Mouse (Mus musculus): ENCODE measurements around the gene Arhgap24.
"Not testable (repeated sequence)": the region's sequence is repeated elsewhere in the genome, so short reads cannot be mapped to it uniquely, and the experiment has no call there.

The Arhgap24 gene

GRCm38 (mm10) chr5:102791273-102791672 lies 310.1 kb downstream of the Arhgap24 start:
- DNase-seq (ENCODE audit: low read depth, low spot score) = no peak

GRCm38 (mm10) chr5:102793536-102793935 lies 312.3 kb downstream of the Arhgap24 start:
- no peak for DNase-seq (ENCODE audit: low read depth, low spot score)

DNA sequence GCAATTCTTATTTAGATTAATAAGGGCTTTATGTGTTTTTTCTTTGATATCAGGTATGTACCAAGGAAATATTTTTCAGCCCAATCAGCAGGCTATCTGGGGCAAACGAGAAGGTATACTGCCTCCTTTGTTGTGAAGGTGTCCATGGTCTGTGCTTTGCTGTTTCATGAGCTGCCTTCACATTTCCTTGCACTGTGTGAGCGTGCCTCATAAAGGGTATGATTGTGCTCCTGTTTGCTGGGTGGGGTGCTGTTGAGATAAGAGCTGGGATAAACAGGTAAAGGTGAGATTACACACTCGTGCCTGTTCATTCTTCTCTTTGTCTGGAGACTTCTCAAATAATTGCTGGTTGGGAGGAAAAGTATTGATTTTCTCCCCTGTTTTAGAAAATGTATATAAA lies 320.3 kb downstream of the Arhgap24 start:
- no peak for DNase-seq (ENCODE audit: low read depth, low spot score)

DNA sequence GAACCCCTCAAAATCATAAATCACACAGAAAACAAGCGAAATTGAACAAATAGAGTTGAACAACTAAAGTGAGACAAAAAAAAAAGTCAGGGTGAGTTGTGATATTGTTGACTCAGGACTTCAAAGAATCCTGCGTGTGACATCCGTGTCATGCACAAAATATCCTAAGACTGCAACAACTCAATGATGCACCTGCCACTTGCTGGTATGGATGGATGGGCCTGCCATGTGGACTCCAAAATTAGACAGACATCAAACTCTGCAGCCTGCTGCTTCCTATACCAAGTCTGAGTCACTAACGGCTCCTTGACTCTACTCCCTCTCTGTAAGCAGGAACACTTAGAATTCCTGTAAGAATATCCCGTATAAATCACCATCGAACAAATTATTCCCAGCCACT lies 321.6 kb downstream of the Arhgap24 start:
- DNase-seq (ENCODE audit: low read depth, low spot score) = no peak

- no peak for DNase-seq (ENCODE audit: low read depth, low spot score)
Observed at GRCm38 (mm10) chr5:102803675-102804074, 322.5 kb downstream of the Arhgap24 start.

- DNase-seq (ENCODE audit: low read depth, low spot score) = no peak
Observed at GRCm38 (mm10) chr5:102807518-102807917, 326.3 kb downstream of the Arhgap24 start.

DNA sequence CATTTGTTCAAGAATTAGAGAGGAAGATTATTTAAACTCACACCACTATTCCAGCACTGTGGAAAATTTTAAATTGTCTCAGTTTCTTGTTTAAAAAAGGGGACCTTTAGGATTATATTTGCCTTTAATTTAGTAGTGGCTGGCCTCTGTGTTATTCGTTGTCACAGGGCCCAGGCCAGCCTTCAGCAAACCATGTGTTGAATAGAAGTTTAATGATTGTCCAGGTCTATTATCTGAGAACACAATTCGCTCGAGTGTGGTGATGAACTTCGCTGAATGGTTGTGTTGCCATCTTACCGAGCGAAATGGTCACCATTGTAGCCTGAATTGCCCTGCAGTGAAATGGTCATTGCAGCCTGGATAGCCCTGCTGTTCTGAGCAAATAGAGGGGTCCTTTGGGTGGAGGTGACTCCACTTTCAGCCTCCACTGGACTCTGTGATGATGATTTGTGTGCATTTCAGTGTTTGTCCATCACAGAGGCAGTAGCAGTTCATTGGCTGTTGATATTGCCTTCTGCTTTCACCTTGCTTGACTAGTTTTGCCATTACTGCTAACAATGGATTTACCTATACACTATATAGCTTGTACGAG lies 329.3 kb downstream of the Arhgap24 start:
- no peak for DNase-seq (ENCODE audit: low read depth, low spot score)

GRCm38 (mm10) chr5:102813271-102813670 lies 332.1 kb downstream of the Arhgap24 start:
- DNase-seq (ENCODE audit: low read depth, low spot score) = no peak

GRCm38 (mm10) chr5:102817641-102818040 lies 336.4 kb downstream of the Arhgap24 start:
- DNase-seq (ENCODE audit: low read depth, low spot score) = no peak

- DNase-seq (ENCODE audit: low read depth, low spot score) = no peak
Observed at GRCm38 (mm10) chr5:102825538-102825937, 344.3 kb downstream of the Arhgap24 start.

GRCm38 (mm10) chr5:102839071-102839470 lies 357.9 kb downstream of the Arhgap24 start:
- DNase-seq (ENCODE audit: low read depth, low spot score) = no peak

GRCm38 (mm10) chr5:102843934-102844709 lies 362.9 kb downstream of the Arhgap24 start:
- no peak for DNase-seq (ENCODE audit: low read depth, low spot score)

- peak; percentile 75 for DNase-seq (ENCODE audit: low read depth, low spot score)
Observed at GRCm38 (mm10) chr5:102844731-102845598, 363.8 kb downstream of the Arhgap24 start.

- DNase-seq (ENCODE audit: low read depth, low spot score) = no peak
Observed at GRCm38 (mm10) chr5:102845800-102846199, 364.6 kb downstream of the Arhgap24 start.

DNA sequence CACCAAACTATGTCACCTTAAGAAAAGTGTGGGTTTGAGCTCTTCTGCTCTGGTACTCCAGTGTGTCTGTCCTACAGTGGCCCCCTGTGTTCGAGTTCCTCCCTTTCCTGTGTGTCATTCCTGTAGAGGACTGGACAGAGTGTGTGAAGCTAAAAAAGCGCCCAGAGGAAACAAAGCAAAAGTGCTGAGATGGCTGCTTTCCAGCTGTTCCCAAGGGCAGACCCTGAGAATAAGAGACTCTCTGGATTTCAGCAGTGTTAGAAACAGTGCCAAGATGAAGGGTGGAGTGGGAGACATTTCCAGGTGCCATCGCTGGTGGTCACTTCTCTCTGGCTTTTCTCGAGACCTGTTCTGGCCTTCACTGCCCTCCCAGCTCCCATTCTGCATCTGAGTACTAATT lies 366.7 kb downstream of the Arhgap24 start:
- no peak for DNase-seq (ENCODE audit: low read depth, low spot score)

DNA sequence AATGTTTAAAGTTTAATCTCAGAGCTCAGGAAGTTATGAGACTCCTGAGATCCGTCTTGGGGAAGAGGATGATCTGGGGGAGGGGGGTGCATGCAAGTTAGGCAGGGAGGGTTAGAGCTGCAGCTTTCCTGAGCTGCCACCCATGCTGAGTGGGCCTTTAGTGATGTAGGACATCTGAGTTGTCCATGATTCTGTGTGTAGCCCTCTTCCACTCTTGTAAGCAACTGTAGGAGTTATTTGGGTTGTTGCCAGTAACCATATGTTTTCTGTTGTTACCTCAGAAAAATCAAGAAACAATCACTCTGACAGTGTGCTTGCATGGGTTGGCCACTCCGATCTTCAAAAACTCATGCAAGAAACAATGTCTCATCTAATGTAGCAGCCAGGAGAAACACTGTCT lies 370.6 kb downstream of the Arhgap24 start:
- DNase-seq (ENCODE audit: low read depth, low spot score) = no peak

DNA sequence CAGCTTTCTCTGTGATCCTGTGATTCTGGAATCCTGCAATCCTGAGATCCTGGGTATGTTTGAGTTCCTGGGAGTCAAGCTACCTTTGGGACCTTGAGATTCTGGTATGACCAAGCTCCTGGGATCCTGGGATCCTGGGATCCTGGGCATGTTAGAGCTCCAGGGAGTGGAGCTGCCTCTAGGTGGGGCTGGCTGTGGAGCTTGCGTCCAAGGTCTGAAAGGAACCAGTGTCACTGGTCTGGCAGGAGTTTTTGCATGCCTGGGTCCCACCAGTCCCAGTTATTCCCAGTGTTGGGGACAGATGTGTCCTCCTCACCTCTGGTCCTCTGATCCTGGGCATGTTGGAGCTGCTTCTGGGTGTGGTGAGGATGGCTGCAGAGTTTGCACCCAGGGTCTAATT lies 372.6 kb downstream of the Arhgap24 start:
- DNase-seq (ENCODE audit: low read depth, low spot score) = no peak

DNA sequence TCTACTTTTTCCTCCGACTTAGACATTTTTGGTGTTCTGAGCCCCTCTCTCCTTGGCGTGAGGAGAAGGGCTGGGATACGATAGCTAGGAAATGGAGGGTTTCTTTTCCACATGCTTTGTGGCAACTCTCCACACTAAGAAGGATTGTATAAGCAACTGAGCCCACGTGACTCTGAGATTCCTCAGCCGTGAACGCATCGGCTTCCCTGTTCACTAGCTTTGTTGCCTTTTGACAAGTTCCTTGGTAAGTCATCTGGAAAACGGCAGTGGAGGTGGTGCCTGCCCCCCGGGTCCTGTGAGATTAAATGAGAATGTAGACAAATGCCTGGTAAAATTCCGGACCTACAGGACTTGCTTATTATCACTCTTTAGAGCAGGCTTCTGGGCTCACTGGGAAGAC lies 374.6 kb downstream of the Arhgap24 start:
- no peak for DNase-seq (ENCODE audit: low read depth, low spot score)

DNA sequence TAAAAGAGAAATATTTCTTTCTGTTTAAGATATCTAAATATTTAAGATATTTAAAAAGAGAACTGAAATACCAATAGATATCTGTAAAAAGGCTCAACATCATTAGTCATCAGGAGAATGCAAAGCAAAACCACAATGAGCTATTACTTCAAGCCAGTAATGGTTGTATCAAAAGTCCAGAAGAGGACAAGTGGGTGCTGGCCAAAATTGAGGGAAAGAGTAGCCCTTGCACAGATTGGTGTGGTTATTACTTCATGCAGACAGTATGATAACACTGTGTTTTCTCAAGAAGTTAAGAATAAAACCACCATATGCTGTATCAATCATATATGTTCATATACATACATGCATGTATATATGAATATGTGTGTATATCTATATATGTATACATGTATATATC lies 376.9 kb downstream of the Arhgap24 start:
- no peak for DNase-seq (ENCODE audit: low read depth, low spot score)

DNA sequence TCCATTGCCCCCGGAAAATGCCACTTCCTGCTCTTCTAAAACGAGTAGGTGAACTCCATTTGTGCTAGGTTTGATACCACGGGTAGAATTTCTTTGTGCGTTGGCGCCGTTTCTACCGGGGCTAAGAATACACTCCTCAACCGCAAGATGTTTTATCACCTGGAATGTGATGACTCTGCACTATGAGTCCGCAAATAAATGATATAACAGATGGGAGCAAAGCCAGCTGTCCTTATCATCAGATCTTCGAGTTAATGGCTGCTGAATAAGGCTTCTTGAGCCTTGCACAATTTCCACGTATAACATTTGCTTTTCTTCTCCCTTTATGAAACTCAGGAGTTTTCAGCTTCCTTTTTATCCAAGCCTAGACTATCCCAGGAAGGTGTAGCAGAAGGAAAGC lies 378.6 kb downstream of the Arhgap24 start:
- DNase-seq (ENCODE audit: low read depth, low spot score) = no peak

GRCm38 (mm10) chr5:102868196-102868595 lies 387.0 kb downstream of the Arhgap24 start:
- DNase-seq (ENCODE audit: low read depth, low spot score) = no peak

GRCm38 (mm10) chr5:102872996-102873395 lies 391.8 kb downstream of the Arhgap24 start:
- not testable (repeated sequence) for DNase-seq (ENCODE audit: low read depth, low spot score)

All from telencephalon, adult 2 months (tissue).